Comparison of ENCODE assay signal across 7 mouse cellular contexts in the genomic region with DNA sequence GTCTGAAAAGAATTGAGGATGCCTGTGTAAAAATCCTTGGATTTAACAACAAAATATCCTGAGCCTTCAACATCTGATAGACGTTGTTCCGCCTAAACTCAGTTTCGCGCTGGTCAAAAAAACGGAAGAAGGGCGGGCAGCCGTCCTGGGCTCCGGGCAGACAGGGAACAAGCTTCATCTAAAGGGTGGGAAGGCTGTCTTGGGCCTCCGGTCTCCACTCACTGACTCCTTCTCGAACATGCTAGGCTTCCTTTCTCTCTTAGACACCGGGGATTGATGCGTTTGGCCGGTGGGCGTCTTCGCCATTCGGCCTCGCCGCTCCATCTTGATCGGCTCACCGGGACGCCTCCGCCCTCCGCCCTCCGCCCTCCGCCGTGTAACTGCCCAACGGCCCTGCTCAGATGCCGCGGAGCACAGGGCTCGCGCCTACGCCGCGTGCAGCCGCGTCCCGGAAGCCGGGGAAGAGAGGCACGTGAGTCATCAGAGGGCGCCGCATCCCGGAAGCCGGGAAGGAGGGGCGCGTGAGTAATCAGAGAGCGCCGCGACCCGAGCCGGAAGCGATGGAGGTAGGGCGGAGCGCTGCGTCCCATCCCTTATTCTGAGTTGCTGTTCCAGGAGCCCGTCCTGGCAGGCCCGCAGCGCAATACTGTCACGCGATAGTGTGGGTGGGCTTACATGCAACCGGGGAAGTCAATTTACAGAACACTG. TPM values are rescaled to one million over a fixed set of nuclear protein-coding genes. Genes with fewer than 3 reads are reported as not detected.
DNase-seq lines count a peak whose midpoint lies in the region; ATAC-seq and TF ChIP-seq lines count a peak whose summit lies in the region.
"Not testable (repeated sequence)": the region's sequence is repeated elsewhere in the genome, so short reads cannot be mapped to it uniquely, and the experiment has no call there.

A gene (plus strand): TSS at position 471 of the 708 bp plus-strand sequence.

- H3K9ac ChIP-seq in forebrain, embryonic 14.5 days (ENCODE audit: low read length); heart, postnatal 0 days (replicated peaks; ENCODE audit: low read depth, low read length); intestine, embryonic 15.5 days; liver, embryonic 11.5 days (ENCODE audit: low read depth, low read length); neural tube, embryonic 12.5 days: not testable (repeated sequence)

- H3K27ac ChIP-seq in forebrain, embryonic 14.5 days (ENCODE audit: low read depth, low read length); heart, postnatal 0 days (ENCODE audit: low read depth); intestine, embryonic 15.5 days; liver, embryonic 11.5 days (ENCODE audit: low read depth, low read length); neural tube, embryonic 12.5 days: not testable (repeated sequence)

- TF ChIP-seq EP300 in heart, postnatal 0 days (IDR thresholded peaks at IDR 0.05; ENCODE audit: low read depth) = not testable (repeated sequence)

- H3K9me3 ChIP-seq in forebrain, embryonic 14.5 days (replicated peaks; ENCODE audit: control insufficient read depth, low read length); heart, postnatal 0 days (replicated peaks; ENCODE audit: control insufficient read depth, low read length); intestine, embryonic 15.5 days; liver, embryonic 11.5 days (ENCODE audit: control insufficient read depth, low read length); neural tube, embryonic 12.5 days: not testable (repeated sequence)

- DNase-seq in forebrain, embryonic 14.5 days (ENCODE audit: low spot score); heart, postnatal 0 days (ENCODE audit: low spot score); liver, embryonic 11.5 days (ENCODE audit: low spot score): not testable (repeated sequence)

- WGBS in forebrain, embryonic 14.5 days = no CpG with 5 or more reads among the region's 60 CpGs
- no CpG with 5 or more reads among the region's 60 CpGs for WGBS in heart, postnatal 0 days
- no CpG with 5 or more reads among the region's 60 CpGs for WGBS in intestine, embryonic 15.5 days
- no CpG with 5 or more reads among the region's 60 CpGs for WGBS in liver, embryonic 11.5 days
- no CpG with 5 or more reads among the region's 60 CpGs for WGBS in neural tube, embryonic 12.5 days

- not testable (repeated sequence) for H3K4me3 ChIP-seq in forebrain, embryonic 14.5 days (ENCODE audit: low read depth, low read length); heart, postnatal 0 days (ENCODE audit: low read depth, low read length); intestine, embryonic 15.5 days (replicated peaks); liver, embryonic 11.5 days (ENCODE audit: low read depth, low read length); neural tube, embryonic 12.5 days

- H3K36me3 ChIP-seq in forebrain, embryonic 14.5 days (ENCODE audit: control insufficient read depth, insufficient read depth, low read length); heart, postnatal 0 days (replicated peaks; ENCODE audit: control insufficient read depth, insufficient read depth, low read length); intestine, embryonic 15.5 days; liver, embryonic 11.5 days (ENCODE audit: control insufficient read depth, insufficient read depth, low read length); neural tube, embryonic 12.5 days: not testable (repeated sequence)

- not testable (repeated sequence) for TF ChIP-seq CTCF in heart, postnatal 0 days (IDR thresholded peaks at IDR 0.05; ENCODE audit: low read depth)

- peak; percentile 93 for ATAC-seq in common myeloid progenitor, adult 5-6 weeks (replicated peaks; ENCODE audit: low read depth, poor library complexity, severe bottlenecking)
- ATAC-seq in forebrain, embryonic 14.5 days = peak; percentile 98
- ATAC-seq in heart, postnatal 0 days (ENCODE audit: insufficient read depth, low read depth) = peak; percentile 99
- ATAC-seq in intestine, embryonic 15.5 days = peak; percentile 99
- ATAC-seq in liver, embryonic 11.5 days (replicated peaks; ENCODE audit: low FRiP score) = peak; percentile 94
- peak; percentile 93 for ATAC-seq in megakaryocyte progenitor cell, adult 5-6 weeks (replicated peaks; ENCODE audit: poor library complexity)
- peak; percentile 96 for ATAC-seq in neural tube, embryonic 12.5 days (ENCODE audit: low FRiP score, low read depth)

- not testable (repeated sequence) for H3K4me2 ChIP-seq in forebrain, embryonic 14.5 days (ENCODE audit: low read length); heart, postnatal 0 days (ENCODE audit: low read depth, low read length); intestine, embryonic 15.5 days (replicated peaks); liver, embryonic 11.5 days; neural tube, embryonic 12.5 days (replicated peaks)

- H3K27me3 ChIP-seq in forebrain, embryonic 14.5 days (replicated peaks; ENCODE audit: control insufficient read depth, insufficient read depth, low read length); heart, postnatal 0 days (ENCODE audit: control insufficient read depth, insufficient read depth, low read length); intestine, embryonic 15.5 days (replicated peaks); liver, embryonic 11.5 days (replicated peaks; ENCODE audit: control insufficient read depth, insufficient read depth, low read length); neural tube, embryonic 12.5 days (replicated peaks): not testable (repeated sequence)

- H3K4me1 ChIP-seq in forebrain, embryonic 14.5 days (ENCODE audit: control insufficient read depth, insufficient read depth, low read length); heart, postnatal 0 days (ENCODE audit: control insufficient read depth, insufficient read depth); intestine, embryonic 15.5 days (replicated peaks); liver, embryonic 11.5 days (replicated peaks; ENCODE audit: control insufficient read depth, insufficient read depth, low read length); neural tube, embryonic 12.5 days: not testable (repeated sequence)

RNA-seq across cellular contexts. Expression of the gene that starts here (rescaled TPM):
- total RNA-seq in common myeloid progenitor, adult 5-6 weeks (2017) = 0.39 and 2.5 TPM in 2 replicates
- 6.7 and 7.0 TPM in 2 replicates for polyA plus RNA-seq in forebrain, embryonic 14.5 days (2014; fragmentation: Nextera tagmentation; extraction: Ambion mirVana)
- total RNA-seq in heart, postnatal 0 days (2014; rRNA removed; ENCODE audit: low replicate concordance) = 5.4 TPM in 1 of 2 replicates, not detected in the other
- polyA plus RNA-seq in heart, postnatal 0 days (2015; fragmentation: Nextera tagmentation; extraction: Ambion mirVana) = 5.8 and 6.2 TPM in 2 replicates
- polyA plus RNA-seq in intestine, embryonic 15.5 days (2015; fragmentation: Nextera tagmentation; extraction: Ambion mirVana) = 7.4 and 7.6 TPM in 2 replicates
- polyA plus RNA-seq in liver, embryonic 11.5 days (2014; fragmentation: Nextera tagmentation; extraction: Ambion mirVana) = 5.4 and 5.6 TPM in 2 replicates
- 3.9 and 4.3 TPM in 2 replicates for total RNA-seq in megakaryocyte progenitor cell, adult 5-6 weeks (2015)
- total RNA-seq in megakaryocyte progenitor cell, adult 5-6 weeks (2017) = 2.0 and 2.9 TPM in 2 replicates
- polyA plus RNA-seq in neural tube, embryonic 12.5 days (2016; fragmentation: Nextera tagmentation; extraction: Ambion mirVana) = 9.2 and 11.8 TPM in 2 replicates
